Mouse (Mus musculus) MEL (cell line): ENCODE measurements around the gene Rtn4rl1.

Source experiments
- EP300 ChIP-seq, 2 experiments: IDR thresholded peaks; 2 replicates each; pipeline ENCODE4 v1.6.1; 2011; ENCODE audit warnings: improper control_type of control experiment in 2 of 2, low read length in 2 of 2, low read depth in 1 of 2, mild to moderate bottlenecking in 1 of 2
- POLR2A ChIP-seq, 2 experiments: IDR thresholded peaks; 2 replicates each; pipeline ENCODE4 v1.6.1; 2011 to 2012; ENCODE audit warnings: low read length in 2 of 2, mild to moderate bottlenecking in 2 of 2, control low read depth in 1 of 2, improper control_type of control experiment in 1 of 2, low read depth in 1 of 2, moderate library complexity in 1 of 2; ENCODE audit not compliant: control insufficient read depth in 1 of 2, insufficient read depth in 1 of 2, poor library complexity in 1 of 2

DNA sequence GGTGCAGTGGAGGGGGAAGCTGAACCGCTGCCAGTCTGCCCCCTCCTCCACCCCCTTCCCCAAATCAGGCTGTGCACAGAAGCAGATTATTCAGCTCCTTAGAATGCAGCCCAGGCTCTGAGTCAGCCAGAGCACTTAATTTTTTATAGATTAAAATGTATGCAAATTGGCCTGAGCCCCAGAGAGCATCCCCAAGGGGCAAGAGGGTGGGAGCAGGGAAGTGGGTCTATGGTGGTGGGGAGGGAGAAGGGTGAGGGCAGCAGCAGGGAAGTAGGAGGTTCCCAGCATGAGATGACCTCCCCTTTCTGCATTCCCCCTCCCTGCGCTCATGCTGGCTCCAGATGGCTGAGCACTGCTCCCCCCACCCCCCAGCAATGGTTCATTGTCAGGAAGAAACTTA, 8.6 kb upstream of the Rtn4rl1 start:
- TF ChIP-seq EP300 (IDR thresholded peaks at IDR 0.05; ENCODE audit: low read depth in 1 of 2, low read length in 2 of 2) (no peak), POLR2A (IDR thresholded peaks at IDR 0.05; ENCODE audit: control insufficient read depth in 1 of 2, insufficient read depth in 1 of 2, low read depth in 1 of 2, low read length in 2 of 2, poor library complexity in 1 of 2) (no peak)
